Mouse (Mus musculus) CH12.LX (cell line): Measurements from ENCODE around the gene Ackr4. TPM values are rescaled to one million over a fixed set of nuclear protein-coding genes. Genes with fewer than 3 reads are reported as not detected.

Experiments used
- DNase-seq: peaks from one replicate; pipeline ENCODE4 v3.0.0-alpha.2; 2013; ENCODE audit errors: extremely low read depth
- H3K27ac ChIP-seq: 2 replicates; pipeline ENCODE4 v1.5.1; 2012; ENCODE audit warnings: low read depth, mild to moderate bottlenecking, control low read depth, moderate library complexity; ENCODE audit not compliant: insufficient read depth
- H3K27me3 ChIP-seq: replicated peaks from 2 replicates; pipeline ENCODE3; 2012; ENCODE audit warnings: inconsistent platforms
- H3K36me3 ChIP-seq, 2 experiments: replicated peaks in 1 of 2; 2 replicates each; pipeline versions ENCODE3 to v1.6.1; 2012; ENCODE audit warnings: inconsistent platforms in 1 of 2, low read length in 1 of 2, mild to moderate bottlenecking in 1 of 2, mixed read lengths in 1 of 2, moderate library complexity in 1 of 2; ENCODE audit not compliant: control insufficient read depth in 1 of 2, insufficient read depth in 1 of 2
- H3K4me1 ChIP-seq, 2 experiments: 2 replicates each; pipeline ENCODE4 v1.6.1; 2012; ENCODE audit warnings: inconsistent platforms in 1 of 2, moderate library complexity in 1 of 2; ENCODE audit not compliant: insufficient read depth in 2 of 2, control insufficient read depth in 1 of 2
- H3K4me2 ChIP-seq: 2 replicates; pipeline ENCODE4 v1.6.1; 2012; ENCODE audit warnings: low read depth, mild to moderate bottlenecking, control low read depth; ENCODE audit not compliant: poor library complexity, insufficient read depth, severe bottlenecking
- H3K4me3 ChIP-seq, 3 experiments: fragments of 150-350 bp in 1 of 3; sonication (generic) in 1 of 3; replicated peaks in 1 of 3; 2 replicates each; pipeline versions ENCODE3 to v1.5.1; 2011 to 2012; ENCODE audit warnings: low read depth in 2 of 3, low read length in 2 of 3, mild to moderate bottlenecking in 2 of 3, moderate library complexity in 2 of 3, control low read depth in 1 of 3, improper control_type of control experiment in 1 of 3, inconsistent platforms in 1 of 3, mixed read lengths in 1 of 3; ENCODE audit not compliant: poor library complexity in 1 of 3
- H3K79me2 ChIP-seq: replicated peaks from 2 replicates; pipeline ENCODE4 v1.6.1; 2012; ENCODE audit warnings: mild to moderate bottlenecking, moderate library complexity; ENCODE audit not compliant: control insufficient read depth, poor library complexity, insufficient read depth, severe bottlenecking; ENCODE audit errors: extremely low read depth
- H3K9ac ChIP-seq: 2 replicates; pipeline ENCODE4 v1.6.1; 2012; ENCODE audit warnings: low read depth, mild to moderate bottlenecking, control low read depth, moderate library complexity; ENCODE audit not compliant: insufficient read depth
- H3K9me3 ChIP-seq: replicated peaks from 2 replicates; pipeline ENCODE3; 2012; ENCODE audit warnings: low read length, inconsistent platforms, mixed read lengths
- BHLHE40 ChIP-seq: IDR thresholded peaks from 2 replicates; pipeline ENCODE4 v1.6.1; 2011; ENCODE audit warnings: mild to moderate bottlenecking, low read depth, low read length, improper control_type of control experiment
- CHD1 ChIP-seq: IDR thresholded peaks from 2 replicates; pipeline ENCODE4 v1.6.1; 2012; ENCODE audit warnings: low read depth, low read length, improper control_type of control experiment, inconsistent platforms
- CHD2 ChIP-seq: IDR thresholded peaks from 2 replicates; pipeline ENCODE4 v1.6.1; 2011; ENCODE audit warnings: low read length, improper control_type of control experiment
- CTCF ChIP-seq, 2 experiments: IDR thresholded peaks in 1 of 2; conservative IDR thresholded peaks in 1 of 2; 2 replicates each; pipeline ENCODE4 v1.5.1; 2011 to 2012; ENCODE audit warnings: low read depth in 2 of 2, low read length in 2 of 2, improper control_type of control experiment in 1 of 2, inconsistent platforms in 1 of 2, mild to moderate bottlenecking in 1 of 2, moderate library complexity in 1 of 2
- E2F4 ChIP-seq: IDR thresholded peaks from 2 replicates; pipeline ENCODE4 v1.6.1; 2011; ENCODE audit warnings: low read depth, low read length, improper control_type of control experiment; ENCODE audit not compliant: insufficient replicate concordance
- EP300 ChIP-seq: IDR thresholded peaks from 2 replicates; pipeline ENCODE4 v1.6.1; 2011; ENCODE audit warnings: low read length, improper control_type of control experiment
- ETS1 ChIP-seq: conservative IDR thresholded peaks from 2 replicates; pipeline ENCODE4 v1.6.1; 2012; ENCODE audit warnings: low read depth, mild to moderate bottlenecking, inconsistent platforms, low read length, improper control_type of control experiment, moderate library complexity
- GABPA ChIP-seq: IDR thresholded peaks from 2 replicates; pipeline ENCODE4 v1.6.1; 2012; ENCODE audit warnings: low read depth, low read length, improper control_type of control experiment, inconsistent platforms; ENCODE audit not compliant: insufficient replicate concordance
- HCFC1 ChIP-seq: IDR thresholded peaks from 2 replicates; pipeline ENCODE4 v1.6.1; 2012; ENCODE audit warnings: low read depth, mild to moderate bottlenecking, inconsistent platforms, low read length, improper control_type of control experiment
- JUND ChIP-seq: conservative IDR thresholded peaks from 2 replicates; pipeline ENCODE4 v1.6.1; 2011; ENCODE audit warnings: low read depth, low read length, improper control_type of control experiment
- MAFK ChIP-seq: IDR thresholded peaks from 2 replicates; pipeline ENCODE4 v1.6.1; 2011; ENCODE audit warnings: low read length, improper control_type of control experiment; ENCODE audit not compliant: insufficient replicate concordance
- MEF2A ChIP-seq: IDR thresholded peaks from 2 replicates; pipeline ENCODE4 v1.6.1; 2014; ENCODE audit warnings: low read depth, mild to moderate bottlenecking, inconsistent platforms, low read length, improper control_type of control experiment, borderline replicate concordance
- MXI1 ChIP-seq: IDR thresholded peaks from 2 replicates; pipeline ENCODE4 v1.6.1; 2011; ENCODE audit warnings: mild to moderate bottlenecking, low read depth, low read length, improper control_type of control experiment
- MYC ChIP-seq: IDR thresholded peaks from 2 replicates; pipeline ENCODE4 v1.6.1; 2011; ENCODE audit warnings: low read depth, mild to moderate bottlenecking, improper control_type of control experiment, low read length
- NRF1 ChIP-seq: IDR thresholded peaks from 2 replicates; pipeline ENCODE4 v1.6.1; 2014; ENCODE audit warnings: low read depth, mild to moderate bottlenecking, inconsistent platforms, low read length, improper control_type of control experiment, moderate library complexity
- PAX5 ChIP-seq: IDR thresholded peaks from 2 replicates; pipeline ENCODE4 v1.6.1; 2012; ENCODE audit warnings: low read length, inconsistent platforms, mixed read lengths
- POLR2A ChIP-seq: IDR thresholded peaks from 2 replicates; pipeline ENCODE4 v1.6.1; 2011; ENCODE audit warnings: low read depth, mild to moderate bottlenecking, improper control_type of control experiment, low read length
- RAD21 ChIP-seq: IDR thresholded peaks from 2 replicates; pipeline ENCODE4 v1.6.1; 2011; ENCODE audit warnings: low read depth, mild to moderate bottlenecking, low read length, improper control_type of control experiment, moderate library complexity
- RCOR1 ChIP-seq: conservative IDR thresholded peaks from 2 replicates; pipeline ENCODE4 v1.6.1; 2012; ENCODE audit warnings: low read depth, mild to moderate bottlenecking, inconsistent platforms, low read length, improper control_type of control experiment
- SMC3 ChIP-seq: IDR thresholded peaks from 2 replicates; pipeline ENCODE4 v1.6.1; 2011; ENCODE audit warnings: low read depth, low read length, improper control_type of control experiment
- TBP ChIP-seq: conservative IDR thresholded peaks from 2 replicates; pipeline ENCODE4 v1.6.1; 2011; ENCODE audit warnings: low read depth, low read length, improper control_type of control experiment
- TCF12 ChIP-seq: IDR thresholded peaks from 2 replicates; pipeline ENCODE4 v1.6.1; 2014; ENCODE audit warnings: low read depth, mild to moderate bottlenecking, inconsistent platforms, low read length, improper control_type of control experiment
- USF2 ChIP-seq: conservative IDR thresholded peaks from 2 replicates; pipeline ENCODE4 v1.6.1; 2011; ENCODE audit warnings: low read depth, low read length, improper control_type of control experiment
- dilution Hi-C: fragments of 300-500 bp; cut with MboI; formaldehyde crosslinking; loops from 2 replicates; pipeline ENCODE4 v1.14.3; 2020; ENCODE audit warnings: low sequenced_read_pairs; ENCODE audit not compliant: extremely low pct_unique_long_range_greater_than_20kb, extremely low pct_ligation_motif_present
- in situ Hi-C: fragments of 300-500 bp; cut with MboI; formaldehyde crosslinking; loops from 3 replicates; pipeline ENCODE4 v1.14.3; 2019; ENCODE audit warnings: low sequenced_read_pairs, low pct_ligation_motif_present, low pct_unique_long_range_greater_than_20kb, mixed read lengths
- polyA plus RNA-seq: library from polyadenylated mRNA; unstranded; fragments of >175 nt; gene quantifications from 2 replicates; pipeline ENCODE4 v1.2.1, GENCODE M21; 2012; ENCODE audit warnings: low read depth; ENCODE audit not compliant: insufficient read length
- total RNA-seq, 2 experiments: library from RNA; depleted of rRNA; stranded (reverse); fragments of 300-350 nt in 1 of 2; fragments of >200 nt in 1 of 2; gene quantifications; 2 replicates each; pipeline ENCODE4 v1.2.3; 2012 to 2014

Gene Ackr4
- total and polyA plus RNA-seq, 3 experiments: 0.17 to 0.39 (median 0.33) TPM

DNA sequence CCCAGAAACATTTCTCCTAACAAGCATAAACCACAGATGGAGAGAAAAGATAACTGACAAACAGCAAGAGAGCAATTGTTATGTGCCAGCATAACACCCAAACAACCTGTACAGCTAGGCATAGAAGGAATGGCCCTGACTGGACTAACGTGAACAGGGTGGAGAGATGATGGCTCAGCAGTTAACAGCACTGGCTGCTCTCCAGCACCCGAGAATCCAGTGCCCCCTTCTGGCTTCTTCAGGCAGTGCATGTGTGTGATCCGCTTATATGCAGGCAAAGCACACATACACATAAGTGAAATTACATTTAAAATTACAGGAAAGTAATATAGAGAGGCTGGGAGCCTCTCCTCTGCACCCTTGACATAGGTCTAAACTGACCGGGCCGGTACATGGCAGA is 47.4 kb downstream of the Ackr4 start:
- Histone ChIP-seq H3K79me2 (no peaks in the 10 kb centered on the region), H3K9ac (no peak overlapping the region), H3K4me2 (no peak overlapping the region), H3K27ac (no peak overlapping the region), H3K27me3 (no peaks in the 10 kb centered on the region), H3K4me1 (no peaks in the 10 kb centered on the region), H3K4me3 (no peak overlapping the region), H3K36me3 (peaks cover 21 to 65% of the 10 kb centered on the region in 2 experiments), H3K9me3 (no peaks in the 10 kb centered on the region)
- DNase-seq: peak; percentile 60
- TF ChIP-seq SMC3 (peak; percentile 63), CHD1 (no peak), E2F4 (no peak), CTCF (conservative IDR thresholded peaks at IDR 0.05 in 1 of 2, IDR thresholded peaks at IDR 0.05 in 1 of 2; ENCODE audit: low read depth in 2 of 2, low read length in 2 of 2) (peak; percentile 67 to 79), RAD21 (peak; percentile 58), CHD2 (no peak), MAFK (peak; percentile 81), MYC (0 out of 2 replicates have a peak, but pooled peaks have one; percentile 25)
- in situ Hi-C loops: no loop called here
- dilution Hi-C loops: no loop called here

DNA sequence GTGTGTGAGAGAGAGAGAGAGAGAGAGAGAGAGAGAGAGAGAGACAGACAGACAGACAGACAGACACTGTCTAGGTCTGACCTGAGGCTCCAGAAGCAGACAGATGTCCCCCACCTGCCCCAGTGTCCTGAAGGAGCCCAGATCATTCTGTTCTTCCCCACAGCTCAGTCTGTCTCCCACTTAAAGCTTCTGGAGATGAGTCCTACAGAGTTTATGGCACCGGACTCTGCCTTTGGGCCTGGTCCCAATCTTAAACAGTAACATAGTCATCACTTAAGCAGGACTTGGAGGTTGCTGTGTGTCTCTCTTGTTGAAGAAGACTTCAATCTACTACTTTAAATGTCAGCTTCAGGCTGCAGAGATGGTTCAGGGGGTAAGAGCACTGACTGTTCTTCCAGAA is 48.0 kb downstream of the Ackr4 start:
- in situ Hi-C loops (no loop called here), dilution Hi-C loops (no loop called here)
- Histone ChIP-seq H3K4me2 (no peak overlapping the region), H3K27ac (no peak overlapping the region), H3K79me2 (no peaks in the 10 kb centered on the region), H3K4me1 (no peaks in the 10 kb centered on the region), H3K36me3 (peaks cover 18 to 61% of the 10 kb centered on the region in 2 experiments), H3K9ac (no peak overlapping the region), H3K9me3 (no peaks in the 10 kb centered on the region), H3K4me3 (no peak overlapping the region), H3K27me3 (no peaks in the 10 kb centered on the region)
- no peak for TF ChIP-seq MXI1
- TF ChIP-seq MEF2A: no peak
- no peak for TF ChIP-seq E2F4
- TF ChIP-seq JUND: no peak
- TF ChIP-seq PAX5: no peak
- DNase-seq: no peak

- no peaks in the 10 kb centered on the region for H3K9me3 ChIP-seq
- no peak overlapping the region for H3K4me3 ChIP-seq
- dilution Hi-C loops (no loop called here), in situ Hi-C loops (no loop called here)
- H3K79me2 ChIP-seq: no peaks in the 10 kb centered on the region
- H3K27me3 ChIP-seq: no peaks in the 10 kb centered on the region
- peak; percentile 55 for DNase-seq
- H3K4me2 ChIP-seq: no peak overlapping the region
- no peak overlapping the region for H3K27ac ChIP-seq
- no peaks in the 10 kb centered on the region for H3K4me1 ChIP-seq
- H3K36me3 ChIP-seq: peaks cover 9 to 41% of the 10 kb centered on the region in 2 experiments
- TF ChIP-seq RAD21 (peak; percentile 67), BHLHE40 (no peak), TBP (no peak), TCF12 (no peak), GABPA (no peak), POLR2A (no peak), HCFC1 (no peak), MAFK (no peak), NRF1 (no peak), EP300 (no peak), RCOR1 (no peak), ETS1 (no peak), CTCF (conservative IDR thresholded peaks at IDR 0.05 in 1 of 2, IDR thresholded peaks at IDR 0.05 in 1 of 2; ENCODE audit: low read depth in 2 of 2, low read length in 2 of 2) (peak; percentile 26 to 71; a peak in 3 of 4 replicates), CHD2 (no peak), SMC3 (peak; percentile 34), MEF2A (no peak), USF2 (no peak)
- H3K9ac ChIP-seq: no peak overlapping the region
Measured at GRCm38 (mm10) chr9:104075808-104076207, 50.9 kb downstream of the Ackr4 start.
